Mouse (Mus musculus) brain, embryonic 18.5 days (tissue): ENCODE data around the gene Hps3.
"Not testable (repeated sequence)": the region's sequence is repeated elsewhere in the genome, so short reads cannot be mapped to it uniquely, and the experiment has no call there.

Experiments
- DNase-seq: peaks from one replicate; pipeline ENCODE4 v3.0.0-alpha.2; 2012; ENCODE audit warnings: low read depth, low spot score

Gene Hps3

DNA sequence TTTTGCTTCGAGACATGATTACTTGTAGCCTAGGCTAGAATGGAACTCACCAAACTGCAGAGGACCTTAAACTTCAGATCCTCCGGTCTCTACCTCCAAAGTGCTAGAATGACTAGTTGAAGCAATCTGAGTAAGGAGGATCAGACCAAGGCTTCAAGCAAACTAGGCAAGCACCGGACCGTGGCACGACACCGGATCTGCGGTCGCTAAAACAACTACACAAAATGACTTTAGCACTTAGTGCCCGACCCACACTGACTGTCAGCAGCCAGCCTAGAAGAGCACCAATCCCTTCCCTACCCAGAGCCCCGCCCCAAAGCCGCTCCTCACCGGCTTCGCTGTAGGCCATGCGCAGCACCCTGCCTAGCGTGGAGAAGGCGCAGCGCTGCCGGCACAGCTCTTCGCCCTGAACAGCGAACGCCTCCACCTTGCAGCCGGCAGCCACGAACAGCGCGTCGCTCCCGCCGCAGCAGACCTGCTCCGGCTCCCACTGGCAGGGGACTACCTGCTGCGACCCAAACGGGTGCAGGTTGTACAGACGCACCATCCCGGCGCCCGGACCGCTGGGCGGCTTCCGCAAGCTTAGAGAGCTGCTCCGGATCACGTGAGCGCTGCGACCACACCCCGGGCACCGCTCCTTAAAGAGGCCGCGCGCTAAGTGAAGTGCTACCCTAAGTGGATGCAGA lies at the start of gene Hps3:
Gene Hps3 (minus strand): TSS at position 597 of the 686 bp plus-strand sequence.
- DNase-seq: peak; percentile 60

DNA sequence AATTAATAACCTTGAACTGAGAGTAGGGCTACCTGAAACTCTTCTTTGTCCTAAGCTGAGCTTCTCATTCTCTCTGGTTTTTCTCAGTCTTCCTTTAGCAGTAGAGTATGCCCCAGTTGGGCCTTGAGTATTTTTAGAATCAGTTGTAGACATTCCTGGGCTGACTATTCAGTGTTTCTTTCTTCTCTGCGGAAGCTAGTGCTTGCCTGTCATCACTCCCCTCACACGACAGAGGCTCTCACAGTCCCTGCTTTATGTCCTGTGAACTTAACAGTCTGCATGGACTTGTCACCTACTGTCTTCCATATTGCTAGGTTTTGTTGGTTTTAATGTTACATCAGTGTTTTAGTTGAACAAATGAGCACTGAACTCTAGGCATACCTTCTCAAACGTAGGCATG lies 47.0 kb upstream of the Hps3 start:
- no peak for DNase-seq

DNA sequence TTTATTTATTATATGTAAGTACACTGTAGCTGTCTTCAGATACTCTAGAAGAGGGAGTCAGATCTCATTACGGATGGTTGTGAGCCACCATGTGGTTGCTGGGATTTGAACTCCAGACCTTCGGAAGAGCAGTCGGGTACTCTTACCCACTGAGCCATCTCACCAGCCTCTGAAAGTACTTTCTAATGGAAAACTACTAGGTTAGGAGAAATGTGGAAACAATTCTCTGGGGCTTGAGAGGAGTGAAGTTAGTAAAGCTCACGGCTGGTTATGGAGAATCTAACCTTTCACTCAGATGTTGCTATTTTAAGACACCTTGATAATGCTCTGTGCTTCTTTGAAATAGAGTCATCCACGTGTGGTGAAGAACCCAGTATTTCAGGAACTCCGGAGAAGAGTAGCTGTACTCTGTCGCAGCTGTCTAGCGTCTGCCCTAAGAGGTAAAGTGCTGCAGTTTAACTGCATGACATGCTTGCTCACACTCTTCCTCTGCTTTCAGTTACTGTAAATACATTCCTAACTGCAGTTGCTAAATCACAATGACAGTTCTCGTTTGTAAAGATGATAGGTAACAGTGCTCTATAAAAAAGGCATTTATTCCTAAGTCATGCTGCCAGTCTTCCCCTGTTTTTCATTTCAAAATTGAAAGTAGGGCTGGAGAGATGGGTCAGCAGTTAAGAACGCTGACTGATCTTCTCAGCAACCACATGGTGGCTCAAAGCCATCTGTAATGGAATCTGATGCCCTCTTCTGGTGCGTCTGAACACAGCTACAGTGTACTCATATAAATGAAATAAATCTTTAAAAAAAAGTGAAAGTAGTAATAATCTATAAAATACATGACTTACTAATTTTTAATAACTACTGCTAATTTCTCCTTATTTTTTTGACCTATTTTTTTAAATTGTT lies 41.3 kb upstream of the Hps3 start:
- no peak for DNase-seq

DNA sequence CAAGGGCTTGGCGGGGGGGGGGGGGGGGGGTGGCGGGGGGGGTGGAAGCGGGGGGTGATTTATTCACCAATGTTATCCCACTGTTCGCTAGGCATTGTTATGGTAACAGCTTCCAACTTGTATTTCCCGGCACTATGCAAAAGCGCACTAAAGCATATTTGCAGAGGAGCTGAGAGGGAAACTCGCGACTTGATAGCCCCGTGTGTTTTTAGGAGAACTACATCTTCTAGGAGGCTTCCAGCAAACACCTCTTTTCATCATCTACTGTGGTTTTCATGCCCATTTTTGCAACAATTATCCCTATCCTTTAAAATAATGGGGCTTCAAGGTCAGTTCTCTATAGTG lies 23.1 kb upstream of the Hps3 start:
- no peak for DNase-seq

DNA sequence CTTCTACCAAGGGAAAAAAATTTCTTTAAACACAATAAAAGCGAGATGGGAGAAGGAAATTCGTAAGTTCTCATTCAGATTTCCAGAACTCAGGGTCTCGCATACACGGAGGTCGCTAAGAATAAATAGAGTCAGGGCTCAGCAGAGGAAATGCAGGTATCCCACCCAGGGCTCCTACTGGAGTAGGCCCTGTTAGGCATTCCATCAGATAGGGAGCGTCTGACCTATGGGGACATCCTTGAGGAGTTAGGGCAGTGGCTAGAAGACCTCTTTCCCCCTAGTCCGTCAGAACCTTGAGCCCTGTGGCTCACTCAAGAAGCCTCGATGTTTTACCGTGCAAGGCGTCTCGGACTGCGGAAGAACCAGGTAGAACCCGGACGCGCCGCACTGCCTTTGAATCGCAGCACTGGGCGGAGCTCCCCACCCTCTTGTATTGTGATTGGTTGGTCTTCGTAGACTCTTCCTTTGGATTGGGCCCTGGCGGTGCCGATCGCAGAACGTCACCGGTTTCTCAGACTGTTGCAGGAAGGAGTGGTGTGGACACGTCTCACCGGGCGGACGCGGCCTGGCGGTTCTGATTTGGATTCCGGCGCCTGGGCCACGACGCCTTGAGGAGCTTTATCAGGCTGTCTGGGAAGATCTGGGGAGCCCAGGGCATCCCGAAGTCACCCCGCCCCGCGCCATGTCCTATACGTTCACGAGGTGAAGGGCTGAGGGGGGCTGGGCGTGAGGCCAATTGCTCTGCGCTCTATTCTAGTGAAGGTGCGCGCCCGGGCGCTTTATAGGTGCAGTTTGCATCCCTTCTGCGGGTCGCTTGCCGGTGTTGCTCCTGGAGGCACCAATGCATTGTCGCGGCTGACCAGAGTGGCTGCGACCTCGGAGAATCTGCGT lies 22.4 kb upstream of the Hps3 start, which contains the start of gene Hltf:
Gene Hltf (plus strand): TSS at position 506 of the 891 bp plus-strand sequence.
- DNase-seq: peak; percentile 89

DNA sequence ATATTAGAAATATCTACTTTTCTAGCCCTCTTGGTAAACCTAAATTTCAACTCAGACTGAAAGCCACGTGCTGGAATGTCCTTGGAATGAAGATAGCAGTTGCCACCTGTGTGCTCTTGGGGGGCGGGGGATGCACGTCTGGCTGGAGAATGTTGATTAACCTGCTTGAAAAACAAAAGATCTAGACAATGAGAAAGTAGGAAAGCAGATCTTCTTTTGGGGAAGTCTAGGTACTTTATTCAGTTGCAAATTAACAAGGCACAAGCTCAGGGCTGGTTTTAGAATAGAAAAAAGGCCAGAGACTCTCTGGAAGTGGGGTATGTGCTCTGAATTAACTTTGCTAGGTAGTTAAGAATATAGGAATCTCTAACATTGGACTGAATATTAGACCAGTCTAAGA lies 9.6 kb upstream of the Hps3 start:
- not testable (repeated sequence) for DNase-seq

DNA sequence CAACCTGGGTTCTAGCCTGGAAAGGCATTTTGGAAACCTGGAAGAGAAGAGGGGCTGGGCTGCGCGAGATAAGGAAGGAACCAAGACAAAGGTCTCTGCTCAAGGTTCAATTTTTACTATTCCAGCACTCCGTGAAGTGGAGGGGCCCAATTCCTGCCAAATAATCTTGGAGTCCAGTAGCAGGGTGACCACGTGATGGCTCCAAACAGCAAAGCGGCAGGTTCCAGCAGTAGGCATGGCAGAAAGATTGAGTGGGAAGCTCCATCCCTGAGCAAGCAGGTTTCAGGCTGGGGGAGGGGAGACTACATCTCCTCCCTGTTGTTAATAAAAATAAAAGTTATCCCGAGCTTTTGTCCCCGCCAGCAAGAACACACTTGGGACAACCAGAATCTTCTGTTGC lies 6.3 kb upstream of the Hps3 start:
- not testable (repeated sequence) for DNase-seq

DNA sequence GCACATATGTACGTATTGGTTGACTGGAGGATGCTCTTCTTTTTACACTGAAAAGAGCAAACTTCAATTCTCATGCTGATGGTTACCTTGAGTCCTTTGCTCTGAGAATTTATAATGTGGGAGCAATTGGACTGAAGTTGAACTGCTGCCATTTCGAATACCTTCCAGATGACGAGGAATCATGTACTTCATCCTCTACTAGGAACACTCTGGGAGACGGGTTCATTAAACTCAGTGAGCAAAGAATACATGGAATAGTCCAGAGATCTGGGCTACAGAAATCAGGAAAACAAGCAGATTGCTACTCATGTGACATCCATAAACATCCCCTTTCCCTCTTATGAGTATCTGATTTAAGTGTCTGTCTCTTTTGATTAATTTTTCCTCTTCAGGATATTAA lies 954 bp upstream of the Hps3 start:
- no peak for DNase-seq

DNA sequence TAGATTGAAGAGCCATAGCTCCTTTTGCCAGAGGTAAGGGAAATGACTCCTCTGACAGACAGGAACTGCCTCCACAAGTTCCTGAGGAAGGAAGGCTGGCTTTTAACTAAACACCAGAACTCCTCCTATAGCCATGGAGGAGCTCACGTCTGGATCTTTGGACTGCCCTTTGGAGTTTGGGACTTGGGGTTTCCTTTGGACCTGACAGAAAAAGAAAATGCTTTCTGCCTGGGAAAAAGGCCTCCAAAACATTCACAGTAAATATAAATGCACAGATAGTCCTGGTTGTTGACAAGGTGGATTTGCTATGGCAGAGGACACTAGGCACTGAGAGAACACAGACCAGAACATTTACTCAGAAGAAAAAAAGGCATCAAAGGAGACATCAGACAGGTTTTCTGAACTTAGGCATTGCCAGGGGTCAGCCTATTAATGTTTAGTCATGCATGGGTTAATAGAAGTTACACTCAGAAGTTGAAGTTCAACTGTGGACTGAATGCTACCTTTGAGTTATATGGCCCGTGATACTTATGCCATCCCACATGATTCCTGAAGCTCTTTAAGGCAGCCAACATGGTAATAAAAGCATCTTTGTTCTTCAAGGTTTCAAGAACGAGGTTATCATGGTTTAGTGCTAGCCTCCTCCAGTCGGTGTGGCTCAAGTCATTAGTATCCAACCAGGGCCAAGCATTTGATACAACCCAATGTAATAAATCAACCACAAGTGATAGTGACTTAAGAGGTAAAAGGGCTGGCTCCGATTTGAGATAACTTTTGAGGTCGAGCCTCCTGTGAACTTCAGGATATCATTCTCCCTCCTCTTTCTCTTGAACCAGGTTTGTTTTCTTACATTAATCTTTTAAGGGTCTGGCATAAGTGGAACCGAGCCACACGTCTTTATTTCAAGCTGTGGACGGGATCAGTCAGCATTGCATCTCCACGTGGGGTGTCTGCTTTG lies 1.1 kb downstream of the Hps3 start:
- no peak for DNase-seq

DNA sequence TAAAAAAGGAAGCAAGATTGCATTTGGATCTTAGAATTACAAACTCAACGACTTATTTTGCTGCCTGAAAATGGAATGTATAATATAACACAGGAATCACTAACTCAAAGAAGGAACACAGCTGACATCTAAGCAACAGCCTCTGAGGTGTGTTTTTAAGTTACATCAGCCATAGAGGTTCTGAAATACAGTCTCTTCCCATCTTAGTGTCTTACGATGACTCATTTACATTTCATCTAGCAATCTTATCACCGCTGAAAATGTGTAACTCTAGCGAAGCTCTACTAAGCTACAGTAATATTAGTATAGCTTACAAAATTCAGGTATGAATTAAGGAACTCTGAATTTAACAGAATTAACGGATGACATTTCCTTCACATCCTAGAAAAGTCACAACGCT lies 4.3 kb downstream of the Hps3 start:
- no peak for DNase-seq

DNA sequence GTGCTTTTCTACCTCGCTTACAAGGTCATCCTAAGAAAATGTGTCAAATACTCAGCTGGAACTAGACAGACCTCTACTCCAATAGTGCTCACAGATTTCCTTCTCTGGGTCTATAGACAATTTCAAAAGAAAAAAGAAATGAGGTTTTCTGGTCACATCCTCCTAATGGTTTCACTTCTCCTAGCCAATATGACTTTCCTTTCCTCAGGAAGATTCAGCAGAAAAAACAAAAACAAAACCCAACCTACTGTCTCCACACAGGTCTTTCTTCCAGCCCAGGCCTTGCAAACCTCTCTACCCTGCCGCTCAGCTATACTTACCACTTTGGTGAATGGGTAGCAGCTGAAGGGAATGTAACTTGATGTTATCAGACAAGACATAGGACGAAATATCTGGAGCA lies 6.5 kb downstream of the Hps3 start:
- DNase-seq: no peak

DNA sequence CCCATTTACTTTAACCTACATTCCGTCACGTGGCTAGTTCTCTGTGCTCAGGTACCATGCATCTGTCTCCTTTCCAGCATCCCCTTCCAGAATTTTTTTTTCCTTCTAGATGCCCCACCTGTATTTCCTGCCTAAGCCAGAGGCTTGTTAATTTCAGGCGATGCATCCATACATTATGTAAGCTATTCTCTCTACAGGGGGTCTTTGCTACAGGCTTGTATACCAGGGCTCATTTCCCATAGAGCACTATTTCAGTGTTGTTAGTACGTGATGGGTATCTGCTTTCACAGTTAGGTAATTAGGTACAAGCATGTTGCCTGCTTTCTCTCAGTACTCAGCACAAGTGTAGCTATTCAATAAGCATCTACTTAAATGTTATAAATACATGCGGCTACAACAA lies 7.3 kb downstream of the Hps3 start:
- no peak for DNase-seq

DNA sequence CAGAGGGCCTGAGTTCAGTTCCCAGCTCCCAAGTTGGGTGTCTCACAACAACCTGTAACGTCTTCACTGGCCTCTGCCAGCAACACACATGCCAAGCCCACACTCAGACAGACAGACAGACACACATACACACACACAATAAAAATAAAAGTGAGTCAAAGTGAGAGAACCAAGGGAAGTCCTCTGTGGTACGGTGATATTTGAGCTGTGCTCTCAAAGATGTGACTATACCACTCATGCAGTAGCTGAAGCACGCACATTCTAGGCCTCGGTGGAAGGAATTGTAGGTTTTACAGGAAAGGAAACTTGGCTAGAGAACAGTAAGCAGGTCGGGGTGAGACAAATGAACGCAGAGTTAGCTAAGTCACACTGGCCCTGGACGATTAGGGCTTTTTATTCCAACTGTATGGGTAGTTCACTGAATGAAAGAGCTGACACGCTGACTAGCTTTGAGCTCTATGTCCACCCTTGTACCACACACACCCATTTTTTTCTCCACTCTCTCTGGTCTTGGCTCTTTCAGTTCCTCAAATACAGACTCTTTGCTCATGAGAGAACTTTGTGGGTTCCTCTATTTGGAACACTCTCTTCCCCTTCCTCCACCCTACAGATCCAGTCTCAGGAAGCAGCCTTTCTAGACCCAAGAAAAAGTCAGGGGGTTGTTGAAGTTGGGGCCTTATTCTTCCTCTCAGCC lies 8.0 kb downstream of the Hps3 start:
- no peak for DNase-seq

DNA sequence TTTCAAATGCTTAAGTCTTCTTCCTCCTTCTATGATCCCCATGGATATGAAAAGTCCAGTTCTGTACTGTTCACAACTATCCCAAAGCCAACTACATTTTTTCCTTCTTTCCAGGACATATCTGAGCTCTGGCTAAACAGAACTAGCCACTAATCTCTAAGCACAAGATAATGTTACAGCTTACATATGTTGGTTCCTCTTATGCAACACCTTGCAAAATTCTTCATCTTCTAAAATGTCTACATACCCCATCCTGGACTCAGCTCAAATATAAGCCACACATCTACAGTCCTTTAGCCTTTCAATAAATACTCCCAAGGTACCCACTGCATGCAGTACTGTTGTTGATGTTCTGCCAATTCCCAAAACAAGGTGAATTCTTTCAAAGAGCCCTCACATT lies 8.6 kb downstream of the Hps3 start:
- DNase-seq: no peak

DNA sequence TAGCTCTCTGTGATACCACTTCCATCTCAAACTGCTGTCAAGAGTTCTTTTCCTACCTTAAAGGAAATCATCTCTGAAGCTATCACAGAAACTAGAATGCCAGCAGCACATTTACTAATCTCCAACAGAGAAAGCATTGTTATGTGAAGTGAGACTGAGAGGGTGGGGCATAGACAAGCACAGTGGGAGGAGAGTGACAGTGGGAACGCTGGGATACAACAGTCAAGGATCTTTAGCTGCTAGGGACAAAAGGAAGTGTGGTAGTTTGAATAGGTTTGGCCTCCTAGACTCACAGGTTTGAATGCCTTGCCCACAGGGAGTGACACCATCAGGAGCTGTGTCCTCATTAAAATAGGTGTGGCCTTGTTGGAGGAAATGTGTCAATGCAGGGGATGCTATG lies 11.3 kb downstream of the Hps3 start:
- no peak for DNase-seq

DNA sequence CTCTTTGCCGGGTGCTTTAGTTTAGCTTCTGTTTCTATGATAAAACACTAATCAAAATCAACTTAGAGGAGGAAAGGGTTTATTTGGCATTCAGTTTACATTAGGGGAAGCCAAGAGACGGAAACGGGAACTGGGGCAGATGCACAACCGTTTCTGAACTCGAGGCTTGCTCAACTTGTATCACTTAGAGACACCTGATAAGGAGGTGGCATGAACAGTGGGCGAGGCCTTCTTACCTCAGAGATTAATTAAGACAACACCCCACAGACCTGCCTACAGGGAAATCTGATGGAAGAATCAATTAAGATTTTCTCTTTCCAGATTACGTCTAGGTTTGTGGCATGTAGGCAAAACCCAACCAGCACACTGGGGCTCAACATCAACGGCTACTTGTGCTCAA lies 17.0 kb downstream of the Hps3 start:
- no peak for DNase-seq

DNA sequence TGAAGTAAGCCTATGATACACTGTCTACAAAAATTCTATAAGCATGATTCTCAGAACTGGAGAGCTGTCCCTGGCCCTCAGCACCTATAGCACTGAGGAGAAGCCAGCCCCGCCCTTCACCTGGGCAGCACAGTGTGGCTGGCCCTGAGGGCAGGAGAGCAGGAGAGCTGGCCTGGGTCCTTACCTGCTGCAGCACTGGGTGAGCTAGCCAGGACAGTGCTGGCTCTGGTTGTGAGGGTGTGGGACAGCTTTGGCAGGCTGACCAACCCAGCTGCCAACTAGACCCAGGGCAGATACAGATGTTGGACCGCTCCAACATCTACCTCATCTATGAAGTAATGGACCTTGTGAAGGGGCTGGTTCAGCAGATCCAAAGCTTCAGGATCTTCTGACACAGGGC lies 20.7 kb downstream of the Hps3 start:
- no peak for DNase-seq

DNA sequence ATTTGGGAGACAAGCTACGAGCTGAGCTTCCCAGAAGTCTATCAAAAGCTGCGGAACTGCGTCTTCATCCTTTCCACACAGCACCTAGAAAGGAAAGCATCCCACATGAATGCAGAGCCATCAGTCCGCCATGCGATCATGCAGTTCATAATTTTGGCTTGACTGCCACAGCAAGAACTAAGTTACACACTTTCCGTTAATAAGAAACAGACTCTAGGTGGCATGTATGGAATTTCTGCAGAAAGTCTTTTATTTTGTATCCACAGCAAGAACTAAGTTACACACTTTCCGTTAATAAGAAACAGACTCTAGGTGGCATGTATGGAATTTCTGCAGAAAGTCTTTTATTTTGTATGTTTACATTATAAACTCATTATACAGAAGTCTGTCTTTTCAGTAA lies 24.2 kb downstream of the Hps3 start:
- not testable (repeated sequence) for DNase-seq

DNA sequence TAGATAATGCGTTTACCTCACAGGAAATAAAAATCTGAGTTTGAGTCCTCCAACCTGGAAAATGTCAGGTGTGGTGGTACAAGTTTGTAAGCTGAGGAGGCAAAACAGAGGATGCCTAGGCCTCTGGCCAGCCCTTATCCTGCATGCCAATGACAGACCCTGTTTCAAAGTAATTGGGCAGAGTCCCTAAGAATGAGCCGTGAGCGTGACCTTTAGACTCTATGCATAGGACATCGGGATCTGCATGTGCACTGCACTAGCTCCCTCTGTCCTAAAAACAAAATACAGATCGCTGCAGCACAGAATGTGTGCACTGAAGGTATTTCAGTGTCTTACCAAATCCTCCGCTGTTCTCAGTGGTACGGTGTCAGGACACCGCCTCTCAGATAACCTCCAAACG lies 24.7 kb downstream of the Hps3 start:
- DNase-seq: no peak

DNA sequence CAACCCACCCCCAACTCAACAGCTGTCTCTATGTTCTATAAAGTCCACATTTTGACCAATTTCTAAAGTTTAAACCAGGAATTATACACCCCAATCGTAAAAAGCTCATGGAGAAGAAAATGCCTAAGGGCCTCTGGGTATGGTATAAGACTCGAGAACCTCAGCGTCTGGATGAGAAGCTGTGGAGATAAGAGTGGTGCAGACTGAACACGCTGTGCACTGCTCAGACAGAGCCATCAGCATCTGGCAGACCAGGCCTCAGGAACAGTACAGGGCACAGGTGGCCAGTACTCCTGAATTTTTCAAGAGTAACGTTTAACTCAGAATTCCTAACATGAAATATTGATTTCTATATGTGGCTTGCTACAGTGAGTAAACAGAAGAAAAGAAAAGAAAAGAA lies 27.4 kb downstream of the Hps3 start:
- no peak for DNase-seq
